Mouse (Mus musculus) liver, adult 2 months (tissue): ENCODE data around the gene Tacc3. TPM values are rescaled to one million over a fixed set of nuclear protein-coding genes. Genes with fewer than 3 reads are reported as not detected.

Source experiments
- DNase-seq: peaks from one replicate; pipeline ENCODE4 v3.0.0-alpha.2; 2011; ENCODE audit warnings: low read depth, low spot score; ENCODE audit errors: extremely low read depth
- H3K27ac ChIP-seq: fragments of 200-500 bp; replicated peaks from 2 replicates; pipeline ENCODE4 v1.5.1; 2012; ENCODE audit warnings: low read depth, mild to moderate bottlenecking, control low read depth, inconsistent platforms, low read length; ENCODE audit not compliant: insufficient read depth
- H3K27me3 ChIP-seq: fragments of 200-500 bp; 2 replicates; pipeline ENCODE4 v1.6.1; 2012; ENCODE audit warnings: mild to moderate bottlenecking, moderate library complexity, low read length, inconsistent platforms; ENCODE audit not compliant: control insufficient read depth, insufficient read depth
- H3K36me3 ChIP-seq: fragments of 200-500 bp; 2 replicates; pipeline ENCODE4 v1.6.1; 2012; ENCODE audit warnings: low read length, inconsistent platforms; ENCODE audit not compliant: control insufficient read depth, insufficient read depth
- H3K4me1 ChIP-seq: fragments of 200-500 bp; 2 replicates; pipeline ENCODE4 v1.6.1; 2011; ENCODE audit warnings: low read length; ENCODE audit not compliant: control insufficient read depth, insufficient read depth
- H3K4me3 ChIP-seq: fragments of 200-500 bp; 2 replicates; pipeline ENCODE4 v1.5.1; 2011; ENCODE audit warnings: low read depth, mild to moderate bottlenecking, control low read depth, low read length, moderate library complexity; ENCODE audit not compliant: insufficient read depth
- H3K79me2 ChIP-seq: fragments of 200-500 bp; 2 replicates; pipeline ENCODE4 v1.6.1; 2012; ENCODE audit warnings: inconsistent platforms, mild to moderate bottlenecking, low read length, moderate library complexity; ENCODE audit not compliant: control insufficient read depth, insufficient read depth
- H3K9ac ChIP-seq: fragments of 200-500 bp; 2 replicates; pipeline ENCODE4 v1.6.1; 2012; ENCODE audit warnings: low read depth, mild to moderate bottlenecking, control low read depth, inconsistent platforms, low read length
- CTCF ChIP-seq: fragments of 200-500 bp; IDR thresholded peaks from 2 replicates; pipeline ENCODE4 v1.5.1; 2011; ENCODE audit warnings: low read depth, low read length, control low read depth
- POLR2A ChIP-seq: fragments of 200-500 bp; IDR thresholded peaks from 2 replicates; pipeline ENCODE4 v1.6.1; 2011; ENCODE audit warnings: low read length, control low read depth; ENCODE audit not compliant: insufficient read depth; ENCODE audit errors: extremely low read depth
- WGBS: fragments of 180-500 bp; shearing (Covaris S2); methylation state at CpG from one replicate; pipeline ENCODE4 v1.1.7; 2018; 5-methylcytosine and 5-hydroxymethylcytosine counted together
- polyA plus RNA-seq: library from polyadenylated mRNA; depleted of rRNA; stranded (reverse); fragments of >200 nt; gene quantifications from 2 replicates; pipeline ENCODE4 v1.2.3, GENCODE M21; 2012
- total RNA-seq: library from RNA; depleted of rRNA; stranded (reverse); fragments of >200 nt; gene quantifications from 2 replicates; pipeline ENCODE4 v1.2.3, GENCODE M21; 2014

Tacc3 gene
- total and polyA plus RNA-seq, 2 experiments: 0.92 to 1.3 TPM

GRCm38 (mm10) chr5:33705612-33706349, 47.9 kb downstream of the Tacc3 start:
- DNase-seq: peak; percentile 96
- Histone ChIP-seq H3K79me2 (no peaks in the 10 kb centered on the region), H3K36me3 (no peaks in the 10 kb centered on the region), H3K9ac (peak overlapping the region; percentile 10; the same call in 1 of the 2 replicates), H3K27ac (peak overlapping the region; percentile 85), H3K4me1 (peaks cover 14% of the 10 kb centered on the region), H3K27me3 (no peaks in the 10 kb centered on the region), H3K4me3 (no peak overlapping the region)
- WGBS: 29% methylated on average over 9 of the region's 9 CpGs
- TF ChIP-seq CTCF: no peak
- TF ChIP-seq POLR2A: no peak

GRCm38 (mm10) chr5:33706350-33706629, 48.4 kb downstream of the Tacc3 start:
- no peaks in the 10 kb centered on the region for H3K79me2 ChIP-seq
- no peak overlapping the region for H3K4me3 ChIP-seq
- H3K27me3 ChIP-seq: no peaks in the 10 kb centered on the region
- DNase-seq: no peak
- H3K4me1 ChIP-seq: peaks cover 14% of the 10 kb centered on the region
- WGBS: 21% methylated on average over 1 of the region's 1 CpGs
- no peak for TF ChIP-seq POLR2A
- no peak for TF ChIP-seq CTCF
- peak overlapping the region; percentile 66 for H3K27ac ChIP-seq
- no peak overlapping the region for H3K9ac ChIP-seq
- H3K36me3 ChIP-seq: no peaks in the 10 kb centered on the region

GRCm38 (mm10) chr5:33707163-33707562, 49.2 kb downstream of the Tacc3 start:
- Histone ChIP-seq H3K9ac (no peak overlapping the region), H3K79me2 (no peaks in the 10 kb centered on the region), H3K4me1 (peaks cover 14% of the 10 kb centered on the region), H3K36me3 (no peaks in the 10 kb centered on the region), H3K4me3 (no peak overlapping the region), H3K27me3 (no peaks in the 10 kb centered on the region), H3K27ac (peak overlapping the region; percentile 66; the same call in 1 of the 2 replicates)
- 27% methylated on average over 4 of the region's 4 CpGs for WGBS
- peak; percentile 17 for DNase-seq
- no peak for TF ChIP-seq CTCF
- no peak for TF ChIP-seq POLR2A

GRCm38 (mm10) chr5:33709037-33709436, 51.1 kb downstream of the Tacc3 start:
- H3K9ac ChIP-seq: no peak overlapping the region
- no peaks in the 10 kb centered on the region for H3K36me3 ChIP-seq
- TF ChIP-seq CTCF: no peak
- TF ChIP-seq POLR2A: no peak
- DNase-seq: no peak
- H3K4me3 ChIP-seq: no peak overlapping the region
- peaks cover 14% of the 10 kb centered on the region for H3K4me1 ChIP-seq
- H3K27ac ChIP-seq: no peak overlapping the region
- H3K79me2 ChIP-seq: no peaks in the 10 kb centered on the region
- WGBS: 85% methylated on average over 2 of the region's 2 CpGs
- H3K27me3 ChIP-seq: no peaks in the 10 kb centered on the region

- Histone ChIP-seq H3K27me3 (no peaks in the 10 kb centered on the region), H3K9ac (no peak overlapping the region), H3K4me1 (no peaks in the 10 kb centered on the region), H3K27ac (no peak overlapping the region), H3K36me3 (no peaks in the 10 kb centered on the region), H3K4me3 (no peak overlapping the region), H3K79me2 (no peaks in the 10 kb centered on the region)
- no peak for TF ChIP-seq POLR2A
- no peak for TF ChIP-seq CTCF
- DNase-seq: no peak
- WGBS: 94% methylated on average over 2 of the region's 2 CpGs
These were observed 54.6 kb downstream of the Tacc3 start for GRCm38 (mm10) chr5:33712550-33712949.

GRCm38 (mm10) chr5:33715182-33715581, 57.3 kb downstream of the Tacc3 start:
- WGBS: 92% methylated on average over 2 of the region's 2 CpGs

More at GRCm38 (mm10) chr5:33715182-33715581, 57.3 kb downstream of the Tacc3 start:
- no peaks in the 10 kb centered on the region for H3K4me1 ChIP-seq
- TF ChIP-seq POLR2A (no peak), CTCF (no peak)
- H3K4me3 ChIP-seq: no peak overlapping the region
- H3K36me3 ChIP-seq: no peaks in the 10 kb centered on the region
- DNase-seq: no peak
- H3K79me2 ChIP-seq: no peaks in the 10 kb centered on the region
- H3K27me3 ChIP-seq: no peaks in the 10 kb centered on the region
- H3K9ac ChIP-seq: no peak overlapping the region
- no peak overlapping the region for H3K27ac ChIP-seq
